Mouse (Mus musculus): ENCODE results near the gene Pigm. TPM values are rescaled to one million over a fixed set of nuclear protein-coding genes. Genes with fewer than 3 reads are reported as not detected.

Gene Pigm
- total and polyA plus RNA-seq, 3 experiments = 10.6 to 28.3 (median 19.2) TPM

DNA sequence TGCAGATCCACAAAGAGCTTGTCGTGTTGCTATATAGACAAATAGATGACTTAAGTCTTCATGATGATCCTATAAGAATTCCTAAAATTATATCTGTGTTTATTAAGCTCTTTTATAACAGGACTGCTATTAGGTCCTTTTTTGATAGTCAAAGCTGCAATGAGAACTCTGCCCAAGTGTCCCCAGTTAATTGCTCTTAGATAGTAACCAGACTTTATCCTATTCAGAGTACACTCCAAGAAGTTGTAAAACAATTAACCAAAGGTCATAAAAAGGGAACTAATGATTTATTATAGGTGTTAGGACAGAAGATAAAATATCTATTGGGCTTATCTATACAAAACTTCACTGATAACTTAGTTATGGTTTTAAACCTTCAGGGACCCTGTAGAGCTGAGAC, 5.7 kb downstream of the Pigm start:
- ATAC-seq (ENCODE audit: extremely low read depth, insufficient number of reproducible peaks, low FRiP score, poor library complexity, severe bottlenecking) = no peak
- Histone ChIP-seq H3K9me3 (replicated peaks) (no peaks in the 10 kb centered on the region), H3K27me3 (ENCODE audit: insufficient read depth, low read length) (no peaks in the 10 kb centered on the region), H3K36me3 (replicated peaks) (peaks cover 57% of the 10 kb centered on the region), H3K4me1 (ENCODE audit: insufficient read depth, low read depth, low read length) (peaks cover 45% of the 10 kb centered on the region), H3K4me3 (ENCODE audit: low read depth, low read length) (no peak overlapping the region)
- no peak for DNase-seq (ENCODE audit: low spot score)
- TF ChIP-seq CTCF (IDR thresholded peaks at IDR 0.05; ENCODE audit: low read depth, low read length) (no peak), TAL1 (conservative IDR thresholded peaks at IDR 0.05; ENCODE audit: low read depth, low read length) (no peak), GATA1 (IDR thresholded peaks at IDR 0.05; ENCODE audit: borderline replicate concordance, low read length) (no peak), GATA2 (IDR thresholded peaks at IDR 0.05; ENCODE audit: borderline replicate concordance, low read depth, low read length) (no peak), POLR2AphosphoS5 (IDR thresholded peaks at IDR 0.05; ENCODE audit: insufficient replicate concordance, low read depth, low read length) (no peak)

DNA sequence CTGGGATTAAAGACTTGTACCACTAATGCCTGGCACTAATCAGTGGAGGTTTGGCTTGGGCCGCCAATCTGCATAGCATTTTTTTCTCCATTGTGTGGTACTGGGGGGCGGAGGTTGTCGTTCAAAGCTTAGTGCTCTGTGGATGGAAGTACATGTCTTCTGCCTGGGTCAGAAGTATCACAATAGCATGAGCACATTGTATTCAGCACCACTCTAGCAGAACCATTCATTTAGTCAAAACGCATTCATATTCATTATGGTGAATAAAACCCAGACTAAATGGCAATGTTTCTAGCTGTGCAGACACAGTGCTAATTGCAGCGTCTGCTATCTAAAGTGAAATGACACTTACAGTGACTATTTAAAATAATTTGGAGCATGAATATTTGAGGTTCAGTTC, 10.9 kb downstream of the Pigm start:
- Histone ChIP-seq H3K36me3 (replicated peaks) (peaks cover 24% of the 10 kb centered on the region), H3K4me1 (ENCODE audit: insufficient read depth, low read depth, low read length) (peaks cover 12% of the 10 kb centered on the region), H3K4me3 (ENCODE audit: low read depth, low read length) (no peak overlapping the region), H3K27me3 (ENCODE audit: insufficient read depth, low read length) (peaks cover 3% of the 10 kb centered on the region; the same call in 1 of the 2 replicates), H3K9me3 (replicated peaks) (no peaks in the 10 kb centered on the region)
- DNase-seq (ENCODE audit: low spot score) (no peak), ATAC-seq (ENCODE audit: extremely low read depth, insufficient number of reproducible peaks, low FRiP score, poor library complexity, severe bottlenecking) (no peak)
- TF ChIP-seq TAL1 (conservative IDR thresholded peaks at IDR 0.05; ENCODE audit: low read depth, low read length) = no peak
- no peak for TF ChIP-seq GATA1 (IDR thresholded peaks at IDR 0.05; ENCODE audit: borderline replicate concordance, low read length)
- no peak for TF ChIP-seq CTCF (IDR thresholded peaks at IDR 0.05; ENCODE audit: low read depth, low read length)

DNA sequence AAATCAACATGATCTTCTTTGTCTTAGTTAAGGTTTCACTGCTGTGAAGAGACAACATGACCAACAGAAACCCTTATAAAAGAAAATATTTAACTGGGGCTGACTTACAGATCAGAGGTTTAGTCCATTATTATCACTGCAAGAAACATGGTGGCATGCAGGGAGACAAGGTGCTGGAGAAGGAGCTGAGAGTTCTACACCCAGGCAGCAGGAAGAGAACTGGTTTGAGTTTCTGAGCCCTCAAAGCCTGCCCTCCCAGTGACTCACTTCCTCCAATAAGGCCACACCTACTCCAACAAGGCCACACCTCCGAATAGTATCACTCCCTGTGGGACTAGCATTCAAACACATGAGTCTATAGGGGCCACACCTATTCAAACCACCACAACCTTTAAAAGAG, 14.4 kb downstream of the Pigm start:
- H3K9me3 ChIP-seq (replicated peaks) = no peaks in the 10 kb centered on the region
- H3K36me3 ChIP-seq (replicated peaks) = peaks cover 6% of the 10 kb centered on the region
- H3K27me3 ChIP-seq (ENCODE audit: insufficient read depth, low read length) = peaks cover 9% of the 10 kb centered on the region
- DNase-seq (ENCODE audit: low spot score) (no peak), ATAC-seq (ENCODE audit: extremely low read depth, insufficient number of reproducible peaks, low FRiP score, poor library complexity, severe bottlenecking) (no peak; the same call in 1 of the 2 replicates)
- H3K4me1 ChIP-seq (ENCODE audit: insufficient read depth, low read depth, low read length) = peaks cover 4% of the 10 kb centered on the region; the same call in 1 of the 2 replicates
- TF ChIP-seq GATA1 (IDR thresholded peaks at IDR 0.05; ENCODE audit: borderline replicate concordance, low read length) (no peak), CTCF (IDR thresholded peaks at IDR 0.05; ENCODE audit: low read depth, low read length) (no peak), TAL1 (conservative IDR thresholded peaks at IDR 0.05; ENCODE audit: low read depth, low read length) (no peak), GATA2 (IDR thresholded peaks at IDR 0.05; ENCODE audit: borderline replicate concordance, low read depth, low read length) (no peak), POLR2AphosphoS5 (IDR thresholded peaks at IDR 0.05; ENCODE audit: insufficient replicate concordance, low read depth, low read length) (no peak)
- no peak overlapping the region for H3K4me3 ChIP-seq (ENCODE audit: low read depth, low read length)

DNA sequence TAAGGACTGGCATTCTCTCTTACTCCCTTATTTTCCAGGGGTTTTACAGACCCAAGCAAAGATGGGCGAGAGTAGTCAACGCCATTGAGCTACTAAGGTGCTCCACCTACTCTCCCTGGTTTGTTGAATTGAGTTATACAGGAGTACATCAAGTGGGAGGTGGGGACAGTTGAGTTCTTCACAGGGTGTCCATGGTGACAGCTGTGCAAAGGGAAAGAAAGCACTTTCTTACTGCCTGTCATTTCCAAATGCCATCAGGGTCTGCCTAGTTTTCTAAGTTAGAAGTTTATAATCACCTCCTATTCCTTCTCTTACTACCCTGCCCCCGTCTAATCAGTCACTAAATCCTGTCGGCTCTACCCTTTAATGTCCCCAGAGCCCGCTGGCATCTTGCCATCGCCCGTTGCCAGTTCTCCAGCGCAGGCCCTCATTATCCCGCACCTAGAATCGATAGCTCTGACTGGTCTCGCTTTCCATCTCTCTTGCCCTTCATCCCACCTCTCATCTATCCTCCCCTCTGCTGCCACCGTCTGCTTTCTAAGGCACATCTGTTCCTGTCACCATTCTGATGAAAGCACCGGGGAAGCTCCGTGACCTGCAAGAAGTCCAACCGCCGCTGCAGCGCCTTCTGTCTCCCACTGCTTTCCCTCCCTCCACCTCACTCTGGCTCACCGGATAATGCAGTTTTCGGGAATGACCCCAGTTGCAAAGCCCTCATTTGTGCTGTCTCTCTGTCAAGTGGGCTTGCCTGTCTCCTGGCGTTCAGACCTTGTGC, 15.6 kb downstream of the Pigm start:
- no peak overlapping the region for H3K4me3 ChIP-seq (ENCODE audit: low read depth, low read length)
- DNase-seq (ENCODE audit: low spot score) (no peak), ATAC-seq (ENCODE audit: extremely low read depth, insufficient number of reproducible peaks, low FRiP score, poor library complexity, severe bottlenecking) (no peak)
- H3K27me3 ChIP-seq (ENCODE audit: insufficient read depth, low read length) = peaks cover 9% of the 10 kb centered on the region
- H3K9me3 ChIP-seq (replicated peaks) = no peaks in the 10 kb centered on the region
- H3K36me3 ChIP-seq (replicated peaks) = no peaks in the 10 kb centered on the region
- TF ChIP-seq POLR2AphosphoS5 (IDR thresholded peaks at IDR 0.05; ENCODE audit: insufficient replicate concordance, low read depth, low read length) (no peak), CTCF (IDR thresholded peaks at IDR 0.05; ENCODE audit: low read depth, low read length) (no peak), GATA2 (IDR thresholded peaks at IDR 0.05; ENCODE audit: borderline replicate concordance, low read depth, low read length) (no peak), GATA1 (IDR thresholded peaks at IDR 0.05; ENCODE audit: borderline replicate concordance, low read length) (no peak), TAL1 (conservative IDR thresholded peaks at IDR 0.05; ENCODE audit: low read depth, low read length) (no peak)
- H3K4me1 ChIP-seq (ENCODE audit: insufficient read depth, low read depth, low read length) = peaks cover 4% of the 10 kb centered on the region; the same call in 1 of the 2 replicates

DNA sequence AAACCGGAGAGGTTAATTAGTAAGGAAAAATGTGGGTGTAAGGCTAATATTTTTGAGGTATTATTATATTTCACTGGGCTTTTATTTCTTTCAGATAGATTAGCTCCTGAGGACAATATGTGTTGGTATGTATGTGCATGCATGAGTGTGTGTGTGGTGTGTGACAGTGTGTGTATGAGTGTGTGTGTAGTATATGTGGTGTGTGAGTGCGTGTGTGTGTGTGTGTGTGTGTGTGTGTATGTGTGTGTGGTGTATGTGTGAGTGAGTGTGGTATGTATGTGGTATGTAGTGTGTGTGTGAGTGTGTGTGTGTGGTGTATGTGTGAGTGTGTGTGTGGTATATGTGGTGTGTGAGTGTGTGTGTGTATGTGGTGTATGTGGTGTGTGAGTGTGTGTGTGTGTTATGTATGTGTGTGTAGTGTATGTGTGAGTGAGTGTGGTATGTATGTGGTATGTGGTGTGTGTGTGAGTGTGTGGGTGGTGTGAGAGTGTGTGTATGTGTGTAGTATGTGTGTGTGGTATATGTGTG, 16.4 kb downstream of the Pigm start:
- H3K4me1 ChIP-seq (ENCODE audit: insufficient read depth, low read depth, low read length) = peaks cover 4% of the 10 kb centered on the region; the same call in 1 of the 2 replicates

DNA sequence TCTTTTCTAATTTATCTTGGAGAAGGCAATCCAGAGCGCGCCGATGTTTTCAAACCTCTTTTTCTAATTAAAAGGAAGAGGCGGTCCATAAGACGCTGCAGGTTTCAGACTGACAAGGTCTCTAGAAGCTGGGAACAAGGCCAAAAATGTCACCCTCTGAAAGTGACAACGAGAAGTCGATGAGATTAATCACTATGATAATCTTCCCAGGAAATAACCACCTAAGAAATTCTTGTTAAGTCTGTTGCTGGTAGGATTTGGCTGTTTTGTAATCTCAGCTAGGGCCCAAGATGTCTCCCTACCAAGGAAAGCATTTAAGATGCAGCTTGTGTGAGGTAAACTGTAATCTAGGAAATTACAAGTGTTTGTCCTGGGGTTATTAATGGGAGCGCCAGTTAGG, 17.4 kb downstream of the Pigm start:
- DNase-seq (ENCODE audit: low spot score) (no peak), ATAC-seq (ENCODE audit: extremely low read depth, insufficient number of reproducible peaks, low FRiP score, poor library complexity, severe bottlenecking) (no peak)
- Histone ChIP-seq H3K4me1 (ENCODE audit: insufficient read depth, low read depth, low read length) (peaks cover 4% of the 10 kb centered on the region; the same call in 1 of the 2 replicates), H3K27me3 (ENCODE audit: insufficient read depth, low read length) (peaks cover 14% of the 10 kb centered on the region), H3K9me3 (replicated peaks) (no peaks in the 10 kb centered on the region), H3K36me3 (replicated peaks) (no peaks in the 10 kb centered on the region), H3K4me3 (ENCODE audit: low read depth, low read length) (no peak overlapping the region)
- no peak for TF ChIP-seq GATA1 (IDR thresholded peaks at IDR 0.05; ENCODE audit: borderline replicate concordance, low read length)
- no peak for TF ChIP-seq CTCF (IDR thresholded peaks at IDR 0.05; ENCODE audit: low read depth, low read length)
- TF ChIP-seq TAL1 (conservative IDR thresholded peaks at IDR 0.05; ENCODE audit: low read depth, low read length) = no peak
- TF ChIP-seq GATA2 (IDR thresholded peaks at IDR 0.05; ENCODE audit: borderline replicate concordance, low read depth, low read length) = no peak
- no peak for TF ChIP-seq POLR2AphosphoS5 (IDR thresholded peaks at IDR 0.05; ENCODE audit: insufficient replicate concordance, low read depth, low read length)

More for the DNA sequence above, 16.4 kb downstream of the Pigm start:
- ATAC-seq (ENCODE audit: extremely low read depth, insufficient number of reproducible peaks, low FRiP score, poor library complexity, severe bottlenecking) = no peak
- DNase-seq (ENCODE audit: low spot score) = no peak
- H3K27me3 ChIP-seq (ENCODE audit: insufficient read depth, low read length) = peaks cover 9% of the 10 kb centered on the region
- no peaks in the 10 kb centered on the region for H3K9me3 ChIP-seq (replicated peaks)
- H3K36me3 ChIP-seq (replicated peaks) = no peaks in the 10 kb centered on the region
- no peak for TF ChIP-seq GATA2 (IDR thresholded peaks at IDR 0.05; ENCODE audit: borderline replicate concordance, low read depth, low read length)
- TF ChIP-seq CTCF (IDR thresholded peaks at IDR 0.05; ENCODE audit: low read depth, low read length) = no peak
- no peak for TF ChIP-seq GATA1 (IDR thresholded peaks at IDR 0.05; ENCODE audit: borderline replicate concordance, low read length)
- H3K4me3 ChIP-seq (ENCODE audit: low read depth, low read length) = no peak overlapping the region
